Mouse (Mus musculus): Measurements from ENCODE around the gene Ghrhr.

Ghrhr gene

DNA sequence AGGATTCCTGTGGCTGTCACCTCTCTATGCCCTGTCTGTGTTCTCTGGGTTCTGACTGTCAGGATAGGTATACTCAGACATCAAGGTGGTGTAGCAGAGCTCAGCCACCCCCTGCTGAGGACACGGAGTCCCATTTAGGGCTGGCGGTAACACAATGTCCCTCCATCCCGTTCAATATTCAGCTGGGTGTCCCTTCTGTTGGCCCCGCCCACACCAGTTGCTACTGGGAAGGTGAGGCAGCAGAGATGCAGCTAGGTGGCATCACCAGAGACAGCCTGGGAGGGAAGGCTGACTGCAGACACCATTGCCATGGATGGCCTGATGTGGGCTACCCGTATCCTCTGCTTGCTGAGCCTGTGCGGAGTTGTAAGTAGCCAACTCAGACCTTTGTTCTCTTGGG is at the start of gene Ghrhr:
Gene Ghrhr (plus strand): TSS at position 220 of the 400 bp plus-strand sequence.
- no peak for DNase-seq (ENCODE audit: low spot score in 2 of 2)

DNA sequence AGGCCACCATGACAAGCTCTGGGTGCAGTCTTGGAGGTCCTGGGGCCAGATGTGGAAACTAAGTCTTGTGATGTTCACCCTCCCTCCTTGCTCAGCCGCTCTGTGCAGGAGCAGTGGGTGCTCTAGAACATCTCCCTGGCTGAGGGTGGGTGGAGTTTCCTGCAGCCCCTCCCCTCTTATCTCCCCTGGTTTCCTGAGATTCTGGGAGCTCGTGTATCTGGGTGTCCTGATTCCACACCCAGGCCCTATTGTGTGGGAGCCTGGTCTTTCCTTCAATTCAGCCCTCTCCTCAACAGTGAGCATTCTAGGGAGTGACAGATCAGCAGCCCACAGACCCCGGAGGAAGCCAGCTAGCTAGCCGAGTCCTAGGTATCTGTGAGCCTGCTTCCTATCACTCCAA is 49.8 kb upstream of the Ghrhr start:
- no peak for DNase-seq (ENCODE audit: low spot score in 2 of 2)

DNA sequence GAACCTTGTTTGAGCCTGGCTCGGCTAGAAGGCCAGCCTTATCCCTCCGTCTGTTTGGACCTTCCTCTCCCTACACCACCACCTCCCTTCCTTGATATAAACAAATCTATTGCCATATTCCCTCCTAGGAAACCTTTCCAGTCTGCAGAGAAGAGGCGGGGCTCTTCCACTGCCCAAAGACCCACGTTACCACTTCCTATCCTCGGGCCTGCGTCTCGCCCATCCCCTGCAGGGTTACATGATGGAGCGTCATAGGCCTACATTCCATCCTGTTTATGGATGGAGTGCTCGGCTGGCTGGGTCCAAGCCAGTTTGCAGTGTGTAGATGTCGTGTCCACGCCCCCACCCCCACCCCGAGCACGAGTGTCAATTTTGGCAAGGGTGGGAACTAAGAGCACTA is 48.8 kb upstream of the Ghrhr start:
- DNase-seq (ENCODE audit: low spot score in 2 of 2): no peak

DNA sequence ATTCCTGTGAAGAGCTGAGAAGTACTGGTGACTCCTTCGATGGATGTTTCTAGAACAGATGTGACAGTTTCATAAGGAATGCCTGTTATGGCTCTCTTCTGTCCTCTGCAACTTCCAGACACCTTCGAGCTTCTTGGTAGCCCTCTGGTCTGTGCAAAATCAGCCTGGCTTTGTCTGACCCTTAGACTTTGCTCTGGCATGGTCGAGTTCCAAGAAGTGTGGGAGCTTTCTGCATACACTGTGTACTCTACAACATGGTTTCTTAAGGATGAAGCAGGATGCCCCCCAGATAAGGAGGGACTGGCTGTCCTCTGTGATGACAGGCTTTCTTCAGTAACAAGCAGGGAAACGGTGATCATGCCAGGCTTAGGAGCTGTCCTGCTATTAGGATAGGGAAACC is 47.9 kb upstream of the Ghrhr start:
- no peak for DNase-seq (ENCODE audit: low spot score in 2 of 2)

DNA sequence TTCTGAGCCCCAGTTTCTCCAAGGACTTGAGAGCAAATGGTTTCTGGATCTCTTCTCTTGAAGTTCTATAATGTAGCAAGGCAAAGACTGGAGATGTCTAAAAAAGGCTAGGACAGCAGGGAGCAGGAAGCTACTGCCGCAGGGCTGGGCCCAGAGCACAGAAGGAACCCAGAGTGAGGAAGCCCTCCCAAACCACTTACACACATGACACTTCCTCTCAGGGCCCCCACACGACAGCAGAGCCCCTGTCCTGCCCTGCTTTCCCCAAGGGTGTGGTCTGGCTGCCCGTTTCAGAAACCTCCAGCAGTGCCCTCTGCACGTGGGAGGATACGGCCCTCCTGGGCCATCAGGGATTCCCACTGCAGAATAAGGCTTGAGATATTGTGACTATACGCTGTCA is 44.8 kb upstream of the Ghrhr start:
- DNase-seq (ENCODE audit: low spot score in 2 of 2): no peak

DNA sequence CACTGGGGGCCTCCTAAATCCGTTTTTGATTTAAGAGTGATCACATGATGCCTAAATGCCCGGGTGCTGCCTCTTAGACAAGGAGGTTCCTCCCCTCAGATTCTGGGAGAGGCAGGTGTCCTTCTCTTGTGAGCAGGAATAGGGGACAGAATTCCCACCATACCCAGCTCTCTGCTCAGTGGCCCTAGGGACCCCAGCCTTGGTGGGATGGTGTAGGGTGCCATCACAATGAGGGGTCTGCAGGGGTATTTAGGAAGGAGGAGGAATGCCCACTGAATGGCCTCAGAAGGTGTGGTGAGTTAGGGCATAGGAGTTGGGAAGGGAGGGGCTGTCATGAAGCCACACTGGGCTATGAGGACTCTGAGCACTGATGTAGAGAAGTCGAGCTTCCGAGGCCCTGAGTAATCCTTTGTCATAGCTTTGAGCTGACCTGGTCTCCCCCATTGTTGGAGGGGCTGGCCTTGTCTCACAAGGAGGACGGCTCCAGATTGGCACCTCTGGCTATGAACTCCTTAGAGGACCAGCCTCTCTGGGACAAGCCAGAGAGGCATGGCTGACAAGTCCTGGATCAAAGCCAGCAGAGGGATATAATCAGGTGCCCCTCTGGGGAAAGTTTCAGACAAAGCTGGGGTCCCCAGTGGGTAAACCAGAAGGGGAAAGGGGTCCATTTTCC is 43.9 kb upstream of the Ghrhr start:
- no peak for DNase-seq (ENCODE audit: low spot score in 2 of 2)

DNA sequence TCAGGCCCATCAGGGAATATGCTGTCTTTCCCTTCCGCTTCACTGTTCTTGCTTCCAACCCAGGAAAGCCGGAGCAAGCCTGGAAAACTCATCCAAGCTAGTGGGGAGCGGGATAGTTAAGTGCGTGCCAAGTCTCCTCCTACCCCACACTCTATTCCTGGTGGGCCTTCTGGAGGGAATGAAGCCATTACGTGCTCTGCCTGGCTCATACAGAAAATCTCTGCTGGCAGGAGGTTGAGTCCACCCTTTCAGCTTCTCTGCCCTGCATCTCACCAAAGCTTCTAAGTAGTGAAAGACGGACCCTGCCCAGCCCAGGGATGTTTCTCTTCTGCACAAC is 43.4 kb upstream of the Ghrhr start:
- DNase-seq (ENCODE audit: low spot score in 2 of 2): no peak

DNA sequence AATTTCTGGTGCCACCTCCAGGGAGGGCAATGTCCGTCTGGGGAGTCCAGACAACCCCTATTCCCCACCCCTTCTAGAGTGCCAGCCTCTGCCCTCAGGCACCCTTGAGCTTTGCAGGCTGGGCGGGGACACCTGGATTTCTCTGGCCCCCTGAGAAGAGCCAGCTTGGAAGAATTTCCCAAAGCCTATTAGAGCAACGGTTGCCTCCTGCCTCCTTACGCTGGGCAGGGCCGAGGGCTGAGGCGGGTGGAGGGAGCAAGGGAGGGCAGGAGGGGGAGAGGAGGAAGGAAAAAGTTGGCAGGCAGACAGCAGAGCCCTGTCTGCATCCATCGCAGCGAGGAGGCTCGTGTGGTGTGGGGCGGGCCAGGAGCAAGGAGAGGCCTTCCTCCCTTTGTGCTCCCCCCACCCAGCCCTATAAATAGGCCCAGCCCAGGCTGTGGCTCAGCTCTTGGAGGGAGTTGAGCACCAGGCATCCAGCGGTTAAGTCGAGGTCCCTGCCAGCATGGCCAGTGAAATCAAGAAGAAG is 40.0 kb upstream of the Ghrhr start, which contains the start of gene Aqp1:
Gene Aqp1 (plus strand): TSS at position 444 of the 526 bp plus-strand sequence.
- peak; percentile 85 to 89 for DNase-seq (ENCODE audit: low spot score in 2 of 2)

DNA sequence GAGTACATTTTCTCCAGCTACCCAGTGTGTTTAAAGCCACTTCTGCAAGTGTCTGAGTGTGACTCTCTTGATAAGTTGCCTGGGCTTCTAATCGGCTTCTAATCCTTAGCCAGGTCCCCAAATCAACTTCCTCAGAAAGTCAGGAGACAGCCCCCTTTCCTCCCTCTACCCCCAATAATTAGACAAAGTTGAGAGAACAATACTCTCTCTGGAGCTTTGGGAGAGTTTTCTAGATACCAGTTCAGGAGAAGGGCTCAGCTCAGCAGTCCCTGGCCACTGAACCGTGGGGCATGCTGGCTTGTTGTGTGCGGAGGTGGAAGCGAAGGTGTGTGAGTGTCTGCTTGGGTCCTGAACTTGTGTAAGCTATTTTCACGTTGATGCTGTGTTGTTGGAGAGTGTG is 38.9 kb upstream of the Ghrhr start:
- no peak for DNase-seq (ENCODE audit: low spot score in 2 of 2)

DNA sequence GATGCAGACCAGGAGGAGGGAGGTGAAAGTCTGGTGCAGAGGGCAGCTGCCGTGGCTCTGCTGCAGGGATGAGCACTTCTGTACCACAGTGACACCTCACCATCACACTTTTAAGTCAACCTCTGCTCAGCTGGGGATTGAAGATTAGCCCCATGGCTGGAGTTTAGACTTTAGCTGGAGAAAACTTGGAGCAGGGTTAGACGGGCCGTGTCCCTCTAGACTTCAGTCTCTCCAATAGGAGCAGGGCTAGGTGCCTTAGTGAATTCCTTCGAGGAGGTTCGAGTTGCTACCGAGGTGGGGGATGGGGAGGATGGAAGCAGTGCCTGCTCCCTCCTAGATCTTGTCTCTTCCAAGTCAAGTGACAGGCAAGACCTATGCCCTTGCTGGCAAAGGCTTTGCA is 38.0 kb upstream of the Ghrhr start:
- DNase-seq (ENCODE audit: low spot score in 2 of 2): peak in 1 of 2 experiments; percentile 56

DNA sequence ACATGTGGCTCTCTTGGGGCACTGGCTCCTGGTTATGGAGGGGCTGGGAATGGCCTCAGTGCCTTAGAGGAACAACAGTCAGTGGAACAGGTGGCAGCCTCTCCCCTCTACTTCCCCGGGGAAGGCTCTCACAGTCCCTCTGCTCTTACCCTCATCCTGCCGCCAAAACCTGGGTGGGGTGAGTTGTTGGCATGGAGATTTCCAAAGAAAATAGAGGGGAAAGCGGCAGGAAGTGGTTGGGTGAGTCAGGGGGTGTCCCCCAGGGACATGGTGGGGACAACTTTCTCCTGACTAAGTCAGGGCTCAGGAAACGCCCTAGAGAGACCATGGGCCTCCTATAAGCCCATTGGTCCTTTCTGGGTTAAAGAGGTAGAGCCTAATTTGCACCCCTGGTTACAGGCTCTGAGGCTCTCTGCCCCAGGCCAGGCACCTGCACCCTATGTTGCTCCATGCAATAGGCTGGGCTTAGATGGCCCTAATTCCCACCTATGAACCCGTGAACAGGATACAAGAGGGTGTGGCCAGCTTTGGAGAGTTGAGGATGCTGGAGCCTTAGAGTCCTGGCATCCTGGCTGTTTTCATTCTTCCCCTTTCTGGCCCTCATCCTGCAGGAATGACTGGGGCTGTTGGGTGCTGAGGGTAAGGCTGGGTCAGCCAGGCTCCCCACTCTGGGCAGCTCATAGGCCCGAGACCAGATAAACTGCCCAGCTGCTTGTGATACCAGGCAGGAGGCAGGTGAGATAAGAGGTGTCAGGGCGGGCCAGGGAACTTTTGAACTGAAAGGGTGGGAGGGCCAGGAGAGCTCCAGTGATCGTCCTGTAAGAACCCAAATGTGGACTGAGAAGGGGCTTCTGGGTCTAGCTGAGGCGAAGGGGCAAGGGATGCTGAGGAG is 36.9 kb upstream of the Ghrhr start:
- peak; percentile 79 to 82 for DNase-seq (ENCODE audit: low spot score in 2 of 2)

DNA sequence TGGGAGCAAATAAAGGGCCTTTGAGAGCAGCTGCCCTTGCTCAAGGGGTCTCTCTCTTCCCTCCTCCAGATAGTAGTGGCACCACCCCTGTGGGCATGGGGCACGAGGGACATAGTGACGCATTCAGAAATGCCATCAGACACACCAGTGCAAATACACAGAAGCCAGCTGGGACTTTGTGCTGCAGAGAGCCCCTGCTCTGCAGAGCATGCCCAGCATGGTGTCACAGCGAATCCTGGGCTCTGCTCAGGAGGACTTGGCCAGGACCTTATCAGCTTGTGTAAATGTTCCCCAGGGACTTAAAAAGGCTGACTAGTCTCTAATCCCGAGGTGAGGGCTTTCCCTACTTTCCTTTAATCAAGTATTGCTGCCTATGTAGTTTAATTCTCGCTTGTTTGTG is 34.4 kb upstream of the Ghrhr start:
- DNase-seq (ENCODE audit: low spot score in 2 of 2): no peak

DNA sequence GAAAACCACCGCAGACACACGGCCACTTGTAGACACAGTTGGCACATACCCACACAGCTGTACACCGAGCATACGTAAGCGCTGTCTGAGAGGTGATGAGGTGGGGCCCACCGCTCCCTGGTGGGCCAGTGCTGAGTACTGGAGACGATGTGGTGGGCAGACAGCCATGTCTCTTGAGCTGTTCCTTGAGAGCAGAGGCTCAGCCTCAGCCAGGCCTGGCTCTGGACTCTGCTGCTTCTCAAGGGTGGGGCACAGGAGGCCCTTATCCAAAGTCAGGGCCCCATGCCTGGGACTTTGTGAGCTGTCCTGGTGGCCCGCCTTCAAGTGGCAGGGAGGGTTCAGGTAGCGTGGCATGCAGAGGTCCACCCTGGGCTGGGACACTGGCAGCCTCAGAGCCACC is 33.8 kb upstream of the Ghrhr start:
- DNase-seq (ENCODE audit: low spot score in 2 of 2): no peak

DNA sequence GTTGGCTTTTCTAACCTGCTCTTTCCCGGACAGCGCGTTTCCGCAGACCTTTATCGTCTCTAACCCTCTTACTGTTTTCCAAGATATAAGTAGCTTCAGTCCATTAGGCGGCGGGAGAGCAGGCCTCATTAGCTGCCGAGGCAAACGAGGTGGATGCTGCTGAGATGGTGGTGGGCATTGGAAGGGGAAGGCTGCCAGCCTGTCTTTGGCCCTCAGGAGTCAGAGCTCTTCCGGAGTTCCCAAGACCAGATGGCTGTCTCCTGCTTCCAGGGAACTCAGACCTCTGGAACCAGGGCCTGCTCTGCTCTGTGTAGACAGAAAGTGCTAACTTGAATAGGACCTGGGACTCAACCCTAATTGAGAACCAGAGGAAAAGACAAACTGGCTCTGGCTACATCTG is 32.6 kb upstream of the Ghrhr start:
- DNase-seq (ENCODE audit: low spot score in 2 of 2): no peak

DNA sequence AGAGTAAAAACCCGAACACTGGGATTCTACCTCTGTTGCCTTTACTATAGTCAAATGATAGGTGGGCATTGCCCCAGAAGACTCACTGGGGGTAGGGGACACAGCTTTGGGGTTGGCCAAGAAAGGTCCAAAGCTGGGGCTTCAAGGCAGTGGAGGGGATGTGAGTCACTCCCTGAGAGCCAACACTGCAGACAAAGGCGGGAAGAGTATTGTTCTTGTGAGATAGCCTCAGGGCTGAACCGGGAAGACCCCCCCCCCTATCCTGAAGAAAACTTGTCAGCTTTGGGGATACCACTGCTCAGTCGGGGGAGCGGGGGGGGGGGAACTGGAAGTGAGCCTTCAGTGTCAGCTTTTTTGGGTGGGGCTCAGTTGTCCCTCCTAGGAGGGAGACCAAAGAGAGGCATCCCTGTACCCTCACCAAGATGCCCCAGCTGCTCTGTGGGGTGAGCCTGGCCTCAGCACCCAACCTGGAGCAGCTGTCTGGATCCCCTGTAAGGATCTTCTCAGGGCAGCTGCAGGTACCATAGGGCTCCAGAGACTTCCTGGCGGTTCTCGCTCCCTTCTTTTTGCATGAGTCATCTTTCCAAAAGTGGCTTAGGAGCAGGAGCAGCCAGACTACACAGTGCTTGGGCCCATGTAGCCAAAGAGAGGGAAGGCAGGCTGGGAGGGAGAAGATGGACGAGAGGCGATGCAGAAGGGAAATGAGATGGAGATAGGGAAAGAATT is 31.6 kb upstream of the Ghrhr start:
- DNase-seq (ENCODE audit: low spot score in 2 of 2): no peak

DNA sequence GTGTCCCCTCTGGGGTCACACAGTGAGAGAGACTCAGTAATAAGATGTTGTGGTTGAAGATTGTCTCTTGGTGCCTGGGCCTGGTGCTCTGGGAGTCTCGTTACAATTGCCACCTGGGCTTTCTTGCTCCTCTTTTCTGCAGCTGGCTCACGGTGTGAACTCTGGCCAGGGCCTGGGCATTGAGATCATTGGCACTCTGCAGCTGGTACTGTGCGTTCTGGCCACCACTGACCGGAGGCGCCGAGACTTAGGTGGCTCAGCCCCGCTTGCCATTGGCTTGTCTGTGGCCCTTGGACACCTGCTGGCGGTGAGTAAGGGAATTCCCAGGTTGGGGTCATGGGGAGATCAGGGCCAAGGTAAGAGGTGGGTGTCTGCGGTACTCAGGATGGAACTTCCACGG is 30.8 kb upstream of the Ghrhr start:
- DNase-seq (ENCODE audit: low spot score in 2 of 2): no peak

DNA sequence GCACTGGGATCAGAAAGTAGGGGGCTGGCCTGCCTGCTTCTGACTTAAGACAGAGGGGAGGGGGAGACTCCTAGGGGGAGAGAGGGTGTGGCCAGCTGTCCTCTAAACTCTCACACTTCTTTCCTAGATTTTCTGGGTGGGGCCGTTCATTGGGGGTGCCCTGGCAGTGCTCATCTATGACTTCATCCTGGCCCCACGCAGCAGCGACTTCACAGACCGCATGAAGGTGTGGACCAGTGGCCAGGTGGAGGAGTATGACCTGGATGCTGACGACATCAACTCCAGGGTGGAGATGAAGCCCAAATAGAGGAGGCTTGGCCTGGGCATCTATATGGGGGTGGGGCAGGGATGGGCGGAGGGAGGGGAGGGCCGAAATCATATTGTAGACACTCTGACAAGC is 29.6 kb upstream of the Ghrhr start:
- DNase-seq (ENCODE audit: low spot score in 2 of 2): no peak

DNA sequence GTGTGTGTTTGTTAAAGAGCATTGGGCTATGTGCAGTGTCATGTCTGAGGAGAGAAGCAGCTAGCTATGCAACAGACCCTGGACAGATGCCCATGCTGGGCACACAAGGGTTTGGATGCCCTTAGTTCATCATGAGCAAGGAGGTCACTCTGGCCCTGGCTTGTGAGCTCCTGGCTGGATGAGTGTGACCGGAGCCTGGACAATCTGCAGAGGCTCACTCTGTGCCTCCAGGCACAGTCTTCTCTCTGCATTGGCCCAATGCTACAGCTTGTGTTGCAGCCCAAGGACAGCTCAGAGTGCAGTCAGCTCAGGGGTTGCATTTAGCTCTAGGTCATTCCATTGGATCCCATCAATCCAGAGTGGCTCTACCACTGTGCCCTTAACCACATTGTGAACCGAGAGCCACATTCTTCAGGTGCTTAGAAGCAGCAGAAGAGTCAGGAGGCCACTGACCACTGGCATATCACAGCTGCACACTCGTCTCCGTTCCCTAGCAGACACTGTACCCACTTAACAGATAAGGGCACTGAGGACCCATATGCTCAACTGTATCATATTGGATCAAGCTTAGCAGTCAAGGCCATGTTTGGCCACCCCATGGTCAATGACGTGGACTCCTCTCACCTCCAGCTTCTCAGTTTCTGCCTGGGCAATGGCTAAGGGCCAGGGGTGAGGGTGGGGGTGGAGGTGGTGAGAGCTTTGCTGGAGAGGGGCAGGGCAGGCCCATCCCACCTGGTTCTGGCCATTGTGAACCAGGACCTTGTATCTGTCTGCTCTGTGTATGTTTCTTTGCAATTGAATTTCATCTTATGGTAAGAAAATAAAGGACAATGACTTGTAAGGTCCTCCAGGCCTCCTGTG is 28.2 kb upstream of the Ghrhr start:
- DNase-seq (ENCODE audit: low spot score in 2 of 2): no peak

DNA sequence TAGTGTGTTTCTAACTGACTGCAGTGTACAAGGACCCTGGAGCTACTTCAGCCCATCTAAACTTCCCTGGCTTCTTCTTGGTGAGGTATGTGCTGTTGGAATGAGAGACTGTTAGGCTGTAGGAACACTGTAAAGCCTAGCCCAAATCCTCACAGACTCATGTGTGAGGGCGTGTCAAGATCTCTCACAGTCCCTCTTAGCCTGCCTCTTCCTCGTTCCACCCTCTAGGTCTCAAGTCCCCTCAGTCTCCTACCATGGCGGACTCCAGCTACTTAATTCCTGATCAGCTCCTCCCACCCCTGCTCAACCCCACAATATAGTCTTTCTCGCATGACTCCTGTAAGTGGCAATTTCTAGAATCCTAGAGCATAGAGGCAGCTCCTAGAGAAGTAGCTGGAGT is 26.9 kb upstream of the Ghrhr start:
- no peak for DNase-seq (ENCODE audit: low spot score in 2 of 2)

DNA sequence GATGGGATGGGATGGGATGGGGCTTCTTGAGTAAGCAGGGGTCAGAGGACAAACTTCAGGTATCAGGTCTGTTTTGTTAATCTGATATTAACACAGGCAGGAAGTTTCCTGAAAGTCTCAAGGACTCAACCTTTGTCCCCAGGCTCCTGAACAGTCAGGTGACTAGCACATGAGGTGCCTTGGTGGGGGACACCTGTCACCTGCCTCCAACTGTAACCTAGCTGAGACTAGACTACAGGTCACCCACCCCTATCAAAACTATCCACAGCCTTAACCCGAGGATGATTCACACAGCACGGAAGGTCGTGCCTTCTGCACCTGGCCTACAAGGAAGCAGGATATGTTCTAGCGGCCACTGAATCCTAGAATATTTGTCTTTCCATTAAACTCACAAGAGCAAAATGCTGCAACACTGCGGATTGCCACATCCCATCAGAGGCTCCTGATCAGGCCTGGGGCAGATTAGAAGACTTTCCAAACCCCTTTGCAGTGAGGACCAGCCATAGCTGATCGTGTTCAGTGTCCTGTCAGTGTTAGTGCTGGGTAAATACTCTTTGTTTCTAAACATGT is 25.6 kb upstream of the Ghrhr start:
- DNase-seq (ENCODE audit: low spot score in 2 of 2): no peak

DNA sequence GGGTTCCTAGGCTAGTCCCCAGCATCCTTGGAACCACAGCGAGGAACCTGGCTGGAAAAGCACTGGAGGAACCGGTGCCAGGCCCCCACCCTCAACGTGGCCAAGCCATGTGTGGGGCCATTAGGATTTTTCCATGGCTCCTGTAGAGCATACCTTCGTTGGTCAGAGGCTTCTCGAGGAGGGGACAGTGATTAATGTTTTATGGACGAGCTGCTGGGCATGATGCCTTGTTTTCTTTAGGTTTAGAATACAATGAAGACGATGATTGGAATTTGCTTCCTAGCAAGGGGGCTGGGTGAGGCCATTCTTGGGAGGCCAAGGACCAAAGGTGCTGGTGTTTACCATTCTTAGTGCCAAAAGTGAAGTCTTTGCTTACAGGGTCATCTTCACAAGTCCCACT is 24.4 kb upstream of the Ghrhr start:
- DNase-seq (ENCODE audit: low spot score in 2 of 2): no peak
